Mouse (Mus musculus) embryo, embryonic 11 days (tissue): ENCODE data around the gene Tmco1.
"Not testable (repeated sequence)": the region's sequence is repeated elsewhere in the genome, so short reads cannot be mapped to it uniquely, and the experiment has no call there.

Source experiments
- DNase-seq: peaks from one replicate; pipeline ENCODE4 v3.0.0-alpha.2; 2015

The Tmco1 gene

GRCm38 (mm10) chr1:167339177-167339781, 31.1 kb downstream of the Tmco1 start:
- DNase-seq: no peak

GRCm38 (mm10) chr1:167340111-167340787, 32.1 kb downstream of the Tmco1 start:
- DNase-seq: peak; percentile 28

GRCm38 (mm10) chr1:167340910-167341528, 32.8 kb downstream of the Tmco1 start:
- DNase-seq: no peak

GRCm38 (mm10) chr1:167342831-167343230, 34.7 kb downstream of the Tmco1 start:
- no peak for DNase-seq

DNA sequence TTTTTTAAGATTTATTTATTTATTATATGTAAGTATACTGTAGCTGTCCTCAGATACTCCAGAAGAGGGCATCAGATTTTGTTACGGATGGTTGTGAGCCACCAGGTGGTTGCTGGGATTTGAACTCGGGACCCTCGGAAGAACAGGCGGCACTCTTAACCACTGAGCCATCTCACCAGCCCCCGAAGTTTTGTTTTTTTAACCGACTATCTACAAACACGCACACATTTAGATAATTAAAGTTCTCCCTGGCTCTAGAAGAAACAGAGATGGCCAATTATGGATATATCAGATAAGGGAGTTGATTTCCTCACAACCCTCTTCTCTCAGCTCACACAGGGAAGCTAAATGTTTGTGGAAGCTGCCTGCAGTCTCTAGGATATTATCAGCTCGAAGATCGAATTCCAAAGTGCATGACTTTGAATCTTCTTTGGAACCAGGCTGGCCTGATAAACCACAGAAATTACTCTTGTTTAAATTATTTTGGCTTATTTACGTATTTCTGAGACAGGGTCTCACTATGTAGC, 37.9 kb downstream of the Tmco1 start:
- DNase-seq: not testable (repeated sequence)

GRCm38 (mm10) chr1:167349206-167349605, 41.0 kb downstream of the Tmco1 start:
- not testable (repeated sequence) for DNase-seq

- peak; percentile 91 for DNase-seq
These were observed 41.8 kb downstream of the Tmco1 start, which contains the start of gene Aldh9a1 for GRCm38 (mm10) chr1:167349815-167350596. Gene Aldh9a1, plus strand, starts transcription at chr1:167349991.

DNA sequence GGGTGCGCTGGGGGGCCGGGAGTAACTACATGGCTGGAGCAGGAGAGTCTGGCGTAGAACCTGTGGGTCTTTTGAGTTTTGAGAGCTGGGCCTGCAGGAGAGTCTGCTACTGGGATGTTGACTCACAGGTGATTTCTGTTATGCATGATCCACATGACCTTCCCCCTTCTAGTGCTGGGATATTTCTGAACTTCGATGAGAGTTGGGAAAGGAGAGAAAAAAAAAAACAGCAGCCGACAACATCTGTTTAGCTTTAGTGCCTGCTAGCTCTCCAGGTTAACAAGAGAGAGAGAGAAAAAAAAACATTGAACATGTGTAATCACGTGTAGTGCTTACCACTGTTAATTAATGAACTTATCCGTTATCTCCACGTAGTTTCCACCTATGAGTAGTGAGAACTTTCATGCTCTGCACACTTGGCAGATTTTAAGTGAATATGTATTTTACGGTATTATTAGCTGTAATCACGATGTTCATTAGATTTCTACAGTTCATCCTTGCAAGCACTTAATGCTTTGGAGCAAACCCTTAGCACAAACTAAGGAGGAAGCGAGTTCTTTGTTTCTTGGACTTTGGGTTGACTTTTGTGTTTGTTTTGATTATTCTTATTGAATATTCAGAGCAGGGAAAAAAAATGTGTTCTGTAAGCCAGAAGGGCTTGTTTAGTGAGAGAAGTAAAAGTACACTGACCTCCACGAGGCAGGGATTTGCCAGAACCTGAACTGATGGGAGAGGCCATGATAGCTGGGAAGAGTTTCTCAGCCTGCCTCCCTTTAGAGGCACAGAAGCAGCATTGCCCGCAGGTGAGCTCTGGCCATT, 42.6 kb downstream of the Tmco1 start:
- no peak for DNase-seq

GRCm38 (mm10) chr1:167352403-167352802, 44.2 kb downstream of the Tmco1 start:
- no peak for DNase-seq

- DNase-seq: no peak
These were observed 49.2 kb downstream of the Tmco1 start for GRCm38 (mm10) chr1:167357387-167357786.

DNA sequence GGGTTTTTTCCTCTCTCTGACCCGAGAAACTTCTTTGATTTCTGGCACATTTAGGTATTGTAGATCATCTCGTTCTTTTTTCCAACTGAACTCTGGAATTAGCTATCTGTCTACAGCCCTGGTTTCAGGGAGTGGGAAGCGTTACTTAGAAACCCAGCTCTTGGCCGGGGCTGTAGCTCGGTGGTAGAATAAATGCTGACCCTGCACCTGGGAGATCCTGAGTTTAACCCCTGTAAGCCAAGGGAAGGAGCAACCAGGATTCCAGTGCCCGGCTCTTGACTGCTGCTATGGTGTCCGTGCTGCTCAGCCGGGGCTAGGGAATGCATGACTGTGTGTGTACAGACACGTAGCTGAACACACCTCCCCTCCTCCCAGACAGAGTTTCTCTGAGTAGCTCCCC, 50.6 kb downstream of the Tmco1 start:
- DNase-seq: no peak

DNA sequence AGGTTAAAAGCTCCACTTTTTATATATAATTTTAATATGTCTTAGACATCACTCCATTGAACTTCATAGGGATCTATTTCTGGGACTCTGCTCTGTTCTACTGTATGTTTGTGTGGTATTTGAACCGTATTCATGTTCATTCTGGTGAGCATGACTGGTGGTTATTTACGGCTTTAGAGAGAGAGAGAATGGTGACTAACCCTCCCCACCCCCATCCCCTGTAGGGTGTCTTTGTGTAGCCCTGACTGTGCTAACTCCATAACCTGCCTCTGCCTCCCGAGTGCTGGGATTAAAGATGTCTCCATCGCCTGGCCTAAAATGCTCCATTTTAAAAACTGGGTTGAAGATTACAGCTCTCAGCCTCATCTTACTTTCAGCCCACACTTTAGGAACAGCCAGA, 52.1 kb downstream of the Tmco1 start:
- DNase-seq: no peak

DNA sequence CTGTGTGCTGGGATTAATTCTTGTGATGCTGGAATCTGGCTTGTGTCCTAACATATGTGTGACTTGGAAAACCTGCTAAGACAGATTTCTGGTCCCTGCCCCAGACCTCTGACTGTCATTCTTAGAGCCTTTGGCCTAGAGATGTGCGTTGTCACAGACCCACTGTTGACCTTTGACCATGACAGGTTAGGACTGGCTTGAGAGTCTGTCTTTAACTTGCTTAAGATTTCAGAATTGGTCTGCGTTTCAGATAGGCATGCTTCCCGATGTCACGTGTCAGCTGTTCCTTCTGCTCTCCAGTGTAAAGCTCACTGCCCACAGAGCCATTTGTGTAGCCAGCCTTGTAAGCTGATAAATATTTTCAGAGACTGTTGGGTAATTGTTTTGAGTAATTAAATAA, 54.6 kb downstream of the Tmco1 start:
- DNase-seq: no peak

GRCm38 (mm10) chr1:167363322-167363721, 55.1 kb downstream of the Tmco1 start:
- DNase-seq: no peak

GRCm38 (mm10) chr1:167365808-167366207, 57.6 kb downstream of the Tmco1 start:
- no peak for DNase-seq

GRCm38 (mm10) chr1:167366621-167367020, 58.4 kb downstream of the Tmco1 start:
- DNase-seq: no peak

DNA sequence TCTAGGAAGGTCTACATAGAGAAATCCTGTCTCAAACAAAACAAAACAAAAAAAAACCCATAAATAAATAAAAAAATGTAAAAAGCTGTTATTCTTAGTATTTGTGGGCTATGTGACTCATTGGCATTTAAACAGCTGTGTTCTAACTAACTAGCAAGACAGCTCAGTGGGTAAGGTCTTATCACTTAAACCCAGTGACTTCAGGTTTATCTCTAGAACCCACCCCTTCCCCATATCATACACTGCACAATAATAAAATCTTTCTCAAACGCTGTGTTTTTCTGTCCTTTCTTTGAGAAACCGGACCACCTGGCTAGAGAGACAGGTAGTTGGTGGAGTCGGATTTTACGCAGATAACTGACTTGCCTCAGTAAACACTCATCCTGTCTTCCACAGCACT, 59.8 kb downstream of the Tmco1 start:
- no peak for DNase-seq

- no peak for DNase-seq
These were observed 60.3 kb downstream of the Tmco1 start for GRCm38 (mm10) chr1:167368513-167368912.

GRCm38 (mm10) chr1:167369905-167370304, 61.7 kb downstream of the Tmco1 start:
- peak; percentile 89 for DNase-seq

DNA sequence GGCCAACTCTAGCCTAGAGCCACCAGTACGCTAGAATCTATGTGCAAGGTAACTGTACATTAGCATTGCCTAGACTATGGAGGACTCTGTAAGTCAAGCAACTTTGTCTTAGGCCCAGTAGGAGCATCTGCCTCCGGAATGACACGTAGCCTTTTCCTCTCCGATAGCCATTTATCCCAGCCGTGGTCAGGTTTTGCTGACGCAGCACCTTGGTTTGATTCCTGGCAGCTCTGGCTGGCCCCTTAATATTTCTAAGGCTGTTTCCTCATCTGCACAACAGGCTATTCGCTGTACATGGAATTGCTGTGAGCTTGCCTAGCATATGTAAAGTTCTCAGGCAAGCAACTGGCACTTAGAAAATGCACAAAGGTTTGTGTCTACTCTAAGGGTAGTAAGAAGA, 64.6 kb downstream of the Tmco1 start:
- DNase-seq: no peak

GRCm38 (mm10) chr1:167374003-167374784, 66.0 kb downstream of the Tmco1 start:
- DNase-seq: peak; percentile 78
